8 mouse cellular contexts compared by ENCODE assay signal in genomic region chr7:76941531-76941930, GRCm38 (mm10).
A peak's percentile ranks its signal among the peaks of the same experiment; 100 is the strongest.
DNase-seq lines count a peak whose midpoint lies in the region; ATAC-seq lines count a peak whose summit lies in the region.

No protein-coding gene starts in this region.

- H3K27ac ChIP-seq in heart, embryonic 11.5 days (ENCODE audit: low read depth, low read length): no peak overlapping the region

- DNase-seq in heart, adult 18-20 months: peak; percentile 32 to 67
- peak; percentile 1 to 4 for DNase-seq in spleen, postnatal 36 days (ENCODE audit: low spot score in 2 of 2)
- DNase-seq in spleen, postnatal 14 days (ENCODE audit: low spot score in 2 of 2): no peak
- DNase-seq in c-Kit-positive CD71-negative TER-119-negative erythroid progenitor cells, embryonic 14.5 days (ENCODE audit: low read depth): peak; percentile 5
- peak; percentile 45 for DNase-seq in kidney, postnatal 10 days
- DNase-seq in mesoderm, embryonic 11.5 days (ENCODE audit: low read depth, low spot score): peak; percentile 34
- DNase-seq in spleen, adult 12 weeks (ENCODE audit: low spot score): no peak

- no peak overlapping the region for H3K4me2 ChIP-seq in heart, embryonic 11.5 days

- H3K4me1 ChIP-seq in heart, embryonic 11.5 days (ENCODE audit: control insufficient read depth, insufficient read depth, low read length): no peaks in the 10 kb centered on the region

- no peaks in the 10 kb centered on the region for H3K9me3 ChIP-seq in heart, embryonic 11.5 days (replicated peaks; ENCODE audit: control insufficient read depth, low read length)

- no peak for ATAC-seq in heart, embryonic 11.5 days (replicated peaks; ENCODE audit: insufficient number of reproducible peaks, low FRiP score, low TSS enrichment)

- H3K9ac ChIP-seq in heart, embryonic 11.5 days (ENCODE audit: low read depth, low read length): no peak overlapping the region

- H3K36me3 ChIP-seq in heart, embryonic 11.5 days (ENCODE audit: control insufficient read depth, insufficient read depth, low read length): no peaks in the 10 kb centered on the region

- H3K27me3 ChIP-seq in heart, embryonic 11.5 days (ENCODE audit: control insufficient read depth, insufficient read depth, low read length): no peaks in the 10 kb centered on the region

- H3K4me3 ChIP-seq in heart, embryonic 11.5 days (ENCODE audit: low read depth, low read length): no peak overlapping the region

Comparison
In these comparisons a context has a peak if more than half of its experiments do, and no peak if none do; other contexts are left out.
1. DNase-seq: peak in heart, adult 18-20 months (2 of 2), spleen, postnatal 36 days (2 of 2), c-Kit-positive CD71-negative TER-119-negative erythroid progenitor cells, embryonic 14.5 days (single experiment), kidney, postnatal 10 days (single experiment) and mesoderm, embryonic 11.5 days (single experiment); none in spleen, postnatal 14 days (0 of 2) and spleen, adult 12 weeks (single experiment).